26 mouse cellular contexts compared by ENCODE assay signal in the genomic region with DNA sequence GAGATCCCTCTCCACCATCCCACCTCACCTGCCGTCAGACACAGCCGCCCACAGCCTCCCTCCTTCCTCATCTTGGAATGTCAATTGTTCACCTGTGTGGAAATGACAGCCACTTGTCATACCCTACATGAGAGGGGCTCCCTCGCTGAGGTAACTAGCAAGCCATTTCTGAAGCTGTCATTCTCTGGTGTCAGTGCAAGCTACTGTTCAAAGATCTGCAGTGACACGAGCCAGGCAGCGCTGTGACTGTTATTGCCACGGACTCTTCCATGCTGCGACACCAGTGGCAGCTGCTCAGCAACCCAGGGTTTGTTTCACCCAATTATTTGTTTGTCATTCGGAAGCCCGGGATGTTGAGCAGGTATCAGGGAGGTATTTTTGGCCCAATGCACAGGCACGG.
DNase-seq lines count a peak whose midpoint lies in the region; ATAC-seq and TF ChIP-seq lines count a peak whose summit lies in the region.
"Had no signal": no experiment of that assay in that cellular context is flagged by ENCODE, and none has a peak within 500 bp of the region (broad histone marks: within the 10 kb centered on the region; RNA-seq: fewer than 3 reads in every experiment).

No protein-coding gene starts in this region.

- WGBS in forebrain, postnatal 0 days: 84% methylated on average over 10 of the region's 10 CpGs
- 95% methylated on average over 10 of the region's 10 CpGs for WGBS in forebrain, embryonic 11.5 days
- WGBS in midbrain, embryonic 16.5 days: 79% methylated on average over 10 of the region's 10 CpGs
- 93% methylated on average over 10 of the region's 10 CpGs for WGBS in midbrain, embryonic 11.5 days

- H3K36me3 ChIP-seq in forebrain, postnatal 0 days (ENCODE audit: insufficient read depth): 0 out of 2 replicates have a peak, but pooled peaks cover 5% of the 10 kb centered on the region
- H3K36me3 ChIP-seq in forebrain, embryonic 11.5 days (ENCODE audit: control insufficient read depth, insufficient read depth, low read length): peaks cover under 1% of the 10 kb centered on the region; the same call in 1 of the 2 replicates
- H3K36me3 ChIP-seq in midbrain, embryonic 16.5 days (ENCODE audit: control insufficient read depth, insufficient read depth, low read length): no peaks in the 10 kb centered on the region
- no peaks in the 10 kb centered on the region for H3K36me3 ChIP-seq in midbrain, embryonic 11.5 days (ENCODE audit: control insufficient read depth, insufficient read depth, low read length)
- H3K36me3 ChIP-seq: forebrain, embryonic 15.5 days had no signal

- DNase-seq in forebrain, postnatal 0 days: no peak
- DNase-seq in forebrain, embryonic 11.5 days (ENCODE audit: low spot score): no peak
- DNase-seq in layer of hippocampus, adult 2 months (ENCODE audit: low spot score in 2 of 2): no peak
- no peak for DNase-seq in layer of hippocampus, postnatal 10 days (ENCODE audit: low spot score in 2 of 2)
- DNase-seq in midbrain, embryonic 11.5 days (ENCODE audit: low spot score, missing footprints): no peak
- DNase-seq in kidney, postnatal 25 days: no peak
- DNase-seq: adrenal gland, adult 8-10 months; adrenal gland, postnatal 25 days; cerebellum, adult 11 months; cerebellum, adult 2 months; cerebellum, adult 9-11 months; cerebellum, postnatal 25 days; gastrocnemius, postnatal 10 days; gastrocnemius, postnatal 36 days; heart, adult 2 months; heart, postnatal 14 days; heart, postnatal 4 days had no signal

- H3K4me3 ChIP-seq in forebrain, postnatal 0 days (ENCODE audit: low read depth, low read length): no peak overlapping the region
- H3K4me3 ChIP-seq in forebrain, embryonic 11.5 days (ENCODE audit: low read depth, low read length): no peak overlapping the region
- H3K4me3 ChIP-seq in layer of hippocampus, adult 2 months: no peak overlapping the region
- H3K4me3 ChIP-seq in midbrain, embryonic 16.5 days (ENCODE audit: low read depth, low read length): no peak overlapping the region
- H3K4me3 ChIP-seq in midbrain, embryonic 11.5 days (ENCODE audit: low read depth, low read length): no peak overlapping the region
- H3K4me3 ChIP-seq: embryonic facial prominence, embryonic 12.5 days; embryonic facial prominence, embryonic 15.5 days; forebrain, embryonic 12.5 days; forebrain, embryonic 15.5 days; heart, adult 2 months; heart, embryonic 10.5 days; heart, embryonic 13.5 days had no signal

- H3K9ac ChIP-seq in forebrain, postnatal 0 days: no peak overlapping the region
- no peak overlapping the region for H3K9ac ChIP-seq in forebrain, embryonic 11.5 days (ENCODE audit: low read length)
- no peak overlapping the region for H3K9ac ChIP-seq in midbrain, embryonic 16.5 days (ENCODE audit: low read depth, low read length)
- H3K9ac ChIP-seq in midbrain, embryonic 11.5 days (ENCODE audit: low read length): no peak overlapping the region
- H3K9ac ChIP-seq: embryonic facial prominence, embryonic 12.5 days; embryonic facial prominence, embryonic 15.5 days; forebrain, embryonic 12.5 days; forebrain, embryonic 15.5 days; heart, embryonic 13.5 days; hindbrain, embryonic 14.5 days had no signal

- no peaks in the 10 kb centered on the region for H3K9me3 ChIP-seq in forebrain, postnatal 0 days (ENCODE audit: low read length)
- no peaks in the 10 kb centered on the region for H3K9me3 ChIP-seq in forebrain, embryonic 11.5 days (ENCODE audit: control insufficient read depth, low read length)
- H3K9me3 ChIP-seq in midbrain, embryonic 16.5 days (replicated peaks; ENCODE audit: control insufficient read depth, low read length, poor library complexity, severe bottlenecking): no peaks in the 10 kb centered on the region
- H3K9me3 ChIP-seq in midbrain, embryonic 11.5 days (ENCODE audit: control insufficient read depth, low read length): no peaks in the 10 kb centered on the region
- H3K9me3 ChIP-seq: embryonic facial prominence, embryonic 15.5 days; forebrain, embryonic 12.5 days; forebrain, embryonic 15.5 days; heart, embryonic 10.5 days had no signal

- H3K4me2 ChIP-seq in forebrain, postnatal 0 days (ENCODE audit: low read depth): no peak overlapping the region
- H3K4me2 ChIP-seq in forebrain, embryonic 11.5 days (ENCODE audit: low read depth, low read length, severe bottlenecking): no peak overlapping the region
- H3K4me2 ChIP-seq in midbrain, embryonic 16.5 days (ENCODE audit: low read length): no peak overlapping the region
- H3K4me2 ChIP-seq in midbrain, embryonic 11.5 days: no peak overlapping the region
- H3K4me2 ChIP-seq: embryonic facial prominence, embryonic 12.5 days; embryonic facial prominence, embryonic 15.5 days; forebrain, embryonic 12.5 days; forebrain, embryonic 15.5 days; heart, embryonic 13.5 days; hindbrain, embryonic 14.5 days had no signal

- H3K27me3 ChIP-seq in forebrain, postnatal 0 days (ENCODE audit: insufficient read depth, low read length): no peaks in the 10 kb centered on the region
- no peaks in the 10 kb centered on the region for H3K27me3 ChIP-seq in forebrain, embryonic 11.5 days (ENCODE audit: control insufficient read depth, insufficient read depth, low read length)
- no peaks in the 10 kb centered on the region for H3K27me3 ChIP-seq in midbrain, embryonic 16.5 days (ENCODE audit: control insufficient read depth, insufficient read depth, low read depth, low read length)
- no peaks in the 10 kb centered on the region for H3K27me3 ChIP-seq in midbrain, embryonic 11.5 days (ENCODE audit: control insufficient read depth, insufficient read depth, low read length)
- H3K27me3 ChIP-seq: embryonic facial prominence, embryonic 12.5 days; embryonic facial prominence, embryonic 15.5 days; forebrain, embryonic 12.5 days; forebrain, embryonic 15.5 days had no signal

- H3K4me1 ChIP-seq in forebrain, postnatal 0 days (ENCODE audit: insufficient read depth): no peaks in the 10 kb centered on the region
- H3K4me1 ChIP-seq in forebrain, embryonic 11.5 days (replicated peaks; ENCODE audit: control insufficient read depth, insufficient read depth, low read length): peaks cover 5% of the 10 kb centered on the region; the same call in 1 of the 2 replicates
- H3K4me1 ChIP-seq in midbrain, embryonic 16.5 days (ENCODE audit: control insufficient read depth, insufficient read depth, low read length): peaks cover 25% of the 10 kb centered on the region
- peaks cover 15% of the 10 kb centered on the region for H3K4me1 ChIP-seq in midbrain, embryonic 11.5 days (ENCODE audit: control insufficient read depth, insufficient read depth, low read length)

- TF ChIP-seq CTCF in forebrain, postnatal 0 days (IDR thresholded peaks at IDR 0.05; ENCODE audit: low read depth): no peak
- no peak for TF ChIP-seq CTCF in layer of hippocampus, adult 2 months (conservative IDR thresholded peaks at IDR 0.05)

- ATAC-seq in forebrain, postnatal 0 days: peak; percentile 38; the same call in 1 of the 2 replicates
- no peak for ATAC-seq in forebrain, embryonic 11.5 days (replicated peaks; ENCODE audit: low FRiP score)
- peak; percentile 61 for ATAC-seq in midbrain, embryonic 16.5 days
- no peak for ATAC-seq in midbrain, embryonic 11.5 days (ENCODE audit: low FRiP score)
- ATAC-seq: activated CD4-positive, CD25-positive, alpha-beta regulatory T cell, adult 4 months; forebrain, embryonic 15.5 days had no signal

- no peak overlapping the region for H3K27ac ChIP-seq in forebrain, postnatal 0 days (ENCODE audit: low read depth, low read length)
- H3K27ac ChIP-seq in forebrain, embryonic 11.5 days (ENCODE audit: low read depth, low read length): no peak overlapping the region
- H3K27ac ChIP-seq in layer of hippocampus, adult 2 months: peak overlapping the region; percentile 32; the same call in 1 of the 2 replicates
- no peak overlapping the region for H3K27ac ChIP-seq in midbrain, embryonic 16.5 days (ENCODE audit: low read length)
- no peak overlapping the region for H3K27ac ChIP-seq in midbrain, embryonic 11.5 days (ENCODE audit: low read depth, low read length)
- H3K27ac ChIP-seq: embryonic facial prominence, embryonic 12.5 days; embryonic facial prominence, embryonic 15.5 days; forebrain, embryonic 12.5 days; forebrain, embryonic 15.5 days; heart, adult 2 months; heart, embryonic 10.5 days; heart, embryonic 13.5 days; hindbrain, embryonic 14.5 days had no signal

Comparison
In these comparisons a context has a peak if more than half of its experiments do, and no peak if none do; other contexts are left out.
1. ATAC-seq: peak in forebrain, postnatal 0 days (single experiment) and midbrain, embryonic 16.5 days (single experiment); none in forebrain, embryonic 11.5 days (single experiment) and midbrain, embryonic 11.5 days (single experiment).